Comparison of ENCODE assay signal across 21 mouse cellular contexts in the genomic region with DNA sequence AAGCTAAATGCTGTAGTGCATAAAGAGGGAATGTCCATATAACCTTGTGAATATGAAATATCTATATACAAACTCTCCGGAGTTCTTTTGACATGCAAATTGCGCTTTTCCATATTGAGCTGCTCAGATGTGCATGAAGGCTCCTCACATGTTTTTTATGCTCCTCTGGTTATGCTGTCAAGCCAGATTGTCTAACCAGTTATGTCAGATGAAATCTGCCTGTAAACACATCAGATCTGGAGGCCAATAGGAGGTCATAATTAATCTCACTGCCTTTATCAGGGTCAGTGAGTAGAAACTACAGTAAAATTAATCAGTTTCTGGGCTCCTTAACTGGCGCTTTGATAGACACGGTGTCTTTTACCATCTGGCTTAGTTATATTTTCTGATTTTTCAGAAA.
DNase-seq lines count a peak whose midpoint lies in the region; ATAC-seq and TF ChIP-seq lines count a peak whose summit lies in the region.
"Had no signal": no experiment of that assay in that cellular context is flagged by ENCODE, and none has a peak within 500 bp of the region (broad histone marks: within the 10 kb centered on the region; RNA-seq: fewer than 3 reads in every experiment).

No protein-coding gene starts in this region.

- no peaks in the 10 kb centered on the region for H3K4me1 ChIP-seq in hindbrain, embryonic 14.5 days (replicated peaks; ENCODE audit: control insufficient read depth, insufficient read depth, low read length)
- H3K4me1 ChIP-seq in hindbrain, embryonic 12.5 days: no peaks in the 10 kb centered on the region
- H3K4me1 ChIP-seq: embryonic facial prominence, embryonic 15.5 days; forebrain, embryonic 10.5 days; heart, embryonic 15.5 days; hindbrain, embryonic 10.5 days; intestine, embryonic 15.5 days had no signal

- no peak overlapping the region for H3K27ac ChIP-seq in hindbrain, embryonic 14.5 days
- H3K27ac ChIP-seq in hindbrain, embryonic 12.5 days: no peak overlapping the region
- H3K27ac ChIP-seq: embryonic facial prominence, embryonic 15.5 days; forebrain, embryonic 10.5 days; heart, adult 2 months; heart, embryonic 15.5 days; hindbrain, embryonic 10.5 days; intestine, embryonic 15.5 days had no signal

- 76% methylated on average over 4 of the region's 4 CpGs for WGBS in hindbrain, embryonic 14.5 days
- 89% methylated on average over 4 of the region's 4 CpGs for WGBS in hindbrain, embryonic 12.5 days

- peak; percentile 31 for DNase-seq in hindbrain, embryonic 14.5 days (ENCODE audit: low spot score)
- DNase-seq in Muller cell, postnatal 12 days (ENCODE audit: inconsistent ontology term): peak; percentile 11
- peak; percentile 33 for DNase-seq in brain, embryonic 14.5 days (ENCODE audit: low read depth)
- DNase-seq in retina, postnatal 7 days (ENCODE audit: low read depth, low spot score): peak; percentile 21
- no peak for DNase-seq in natural killer cell, adult 2 months (ENCODE audit: low spot score in 2 of 2)
- DNase-seq: adrenal gland, adult 8-10 months; adrenal gland, postnatal 36 days; cerebellum, adult 11 months; cerebellum, adult 9-10 months; cerebellum, postnatal 36 days; gastrocnemius, postnatal 14 days; heart, adult 2 months had no signal

- H3K36me3 ChIP-seq in hindbrain, embryonic 14.5 days (replicated peaks; ENCODE audit: control insufficient read depth, insufficient read depth): no peaks in the 10 kb centered on the region
- H3K36me3 ChIP-seq in hindbrain, embryonic 12.5 days: no peaks in the 10 kb centered on the region
- H3K36me3 ChIP-seq: embryonic facial prominence, embryonic 15.5 days; forebrain, embryonic 10.5 days; heart, embryonic 15.5 days; hindbrain, embryonic 10.5 days; intestine, embryonic 15.5 days had no signal

- H3K9me3 ChIP-seq in hindbrain, embryonic 14.5 days (ENCODE audit: control insufficient read depth, low read length): no peaks in the 10 kb centered on the region
- no peaks in the 10 kb centered on the region for H3K9me3 ChIP-seq in hindbrain, embryonic 12.5 days (replicated peaks)
- H3K9me3 ChIP-seq: embryonic facial prominence, embryonic 15.5 days; forebrain, embryonic 10.5 days; heart, embryonic 15.5 days; hindbrain, embryonic 10.5 days; intestine, embryonic 15.5 days had no signal

- TF ChIP-seq CTCF in brain, embryonic 14.5 days (IDR thresholded peaks at IDR 0.05; ENCODE audit: borderline replicate concordance, extremely low read depth, insufficient read depth, insufficient read length): no peak

- H3K9ac ChIP-seq in hindbrain, embryonic 14.5 days: no peak overlapping the region
- no peak overlapping the region for H3K9ac ChIP-seq in hindbrain, embryonic 12.5 days
- H3K9ac ChIP-seq: embryonic facial prominence, embryonic 15.5 days; heart, embryonic 15.5 days; intestine, embryonic 15.5 days had no signal

- no peak overlapping the region for H3K4me3 ChIP-seq in hindbrain, embryonic 14.5 days (replicated peaks; ENCODE audit: low read length)
- no peak overlapping the region for H3K4me3 ChIP-seq in hindbrain, embryonic 12.5 days
- H3K4me3 ChIP-seq: embryonic facial prominence, embryonic 15.5 days; erythroblast, embryonic 14.5 days; forebrain, embryonic 10.5 days; heart, adult 2 months; heart, embryonic 15.5 days; hindbrain, embryonic 10.5 days; intestine, embryonic 15.5 days had no signal

- no peak for TF ChIP-seq POLR2A in brain, embryonic 14.5 days (IDR thresholded peaks at IDR 0.05; ENCODE audit: borderline replicate concordance, extremely low read depth, insufficient read depth, insufficient read length, poor library complexity, severe bottlenecking)

- H3K27me3 ChIP-seq in hindbrain, embryonic 14.5 days (ENCODE audit: control insufficient read depth, insufficient read depth, low read length): no peaks in the 10 kb centered on the region
- no peaks in the 10 kb centered on the region for H3K27me3 ChIP-seq in hindbrain, embryonic 12.5 days
- H3K27me3 ChIP-seq: embryonic facial prominence, embryonic 15.5 days; heart, embryonic 15.5 days; intestine, embryonic 15.5 days had no signal

- no peak for ATAC-seq in hindbrain, embryonic 14.5 days (ENCODE audit: low FRiP score)
- no peak for ATAC-seq in hindbrain, embryonic 12.5 days (ENCODE audit: low FRiP score)
- ATAC-seq: forebrain, embryonic 16.5 days; intestine, embryonic 15.5 days had no signal

- H3K4me2 ChIP-seq in hindbrain, embryonic 14.5 days (replicated peaks): no peak overlapping the region
- H3K4me2 ChIP-seq in hindbrain, embryonic 12.5 days (replicated peaks): no peak overlapping the region
- H3K4me2 ChIP-seq: embryonic facial prominence, embryonic 15.5 days; heart, embryonic 11.5 days; heart, embryonic 15.5 days; intestine, embryonic 15.5 days had no signal

Comparison
In these comparisons a context has a peak if more than half of its experiments do, and no peak if none do; other contexts are left out.
1. DNase-seq: peak in hindbrain, embryonic 14.5 days (single experiment), Muller cell, postnatal 12 days (single experiment), brain, embryonic 14.5 days (single experiment) and retina, postnatal 7 days (single experiment); none in natural killer cell, adult 2 months (0 of 2).